Mouse (Mus musculus): ENCODE results near the gene Dolpp1. TPM values are rescaled to one million over a fixed set of nuclear protein-coding genes. Genes with fewer than 3 reads are reported as not detected.
A peak's percentile ranks its signal among the peaks of the same experiment; 100 is the strongest.

Dolpp1 gene
- total RNA-seq, 2 experiments from 2014 or later, result 5.3 to 6.1 TPM

DNA sequence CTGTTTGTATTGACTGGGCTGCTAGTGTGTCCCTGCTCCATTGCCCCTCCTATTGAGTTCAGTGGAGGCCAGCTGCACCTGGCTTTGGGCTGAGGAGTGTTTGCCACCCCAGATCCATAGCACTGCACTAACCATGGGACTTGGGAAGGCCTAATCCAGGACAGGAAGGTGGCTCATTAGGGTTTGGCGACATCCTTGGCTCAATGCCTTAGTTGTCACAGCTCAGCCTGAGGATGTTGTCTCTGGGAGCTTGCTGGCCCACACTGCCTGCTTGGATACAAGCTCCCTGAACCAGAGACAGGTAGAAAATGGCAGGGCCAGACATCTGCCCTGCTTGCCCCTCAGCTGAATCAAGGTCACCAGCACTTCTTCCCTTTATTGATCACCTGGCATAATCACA, 9.5 kb downstream of the Dolpp1 start:
- no peak overlapping the region for H3K4me3 ChIP-seq
- no peak for DNase-seq
- intact Hi-C loops (cut with DNase I), result no loop called here
- peak overlapping the region; percentile 92 for H3K27ac ChIP-seq
- no peak for TF ChIP-seq CTCF (IDR thresholded peaks at IDR 0.05)

DNA sequence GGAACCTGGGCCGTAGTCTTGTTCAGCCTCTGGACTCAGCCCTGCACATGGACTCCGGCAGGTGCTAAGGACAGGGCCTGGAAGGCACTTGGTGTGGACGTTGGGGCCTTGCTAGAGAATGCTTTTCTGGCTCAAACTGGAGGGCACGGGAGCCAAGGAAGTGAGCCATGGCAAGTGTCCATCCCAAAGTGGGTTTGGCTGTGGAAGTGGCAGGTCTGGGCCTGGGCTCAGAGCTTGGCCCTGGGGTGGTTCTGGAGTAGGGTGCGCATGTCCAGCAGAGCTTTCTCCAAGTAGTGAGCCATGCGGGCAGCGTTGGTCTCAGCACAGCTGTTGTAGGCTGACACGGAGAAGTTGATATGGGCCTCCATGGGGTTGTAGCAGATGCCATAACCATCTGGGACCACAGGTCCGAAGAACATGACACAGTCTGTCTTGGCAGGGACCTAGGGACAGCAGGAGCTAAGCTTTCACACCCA, 10.3 kb downstream of the Dolpp1 start:
- TF ChIP-seq CTCF (IDR thresholded peaks at IDR 0.05), result no peak
- H3K4me3 ChIP-seq, result no peak overlapping the region; the same call in 1 of the 2 replicates
- H3K27ac ChIP-seq, result peak overlapping the region; percentile 92
- DNase-seq, result peak; percentile 84
- intact Hi-C loops (cut with DNase I), result no loop called here

DNA sequence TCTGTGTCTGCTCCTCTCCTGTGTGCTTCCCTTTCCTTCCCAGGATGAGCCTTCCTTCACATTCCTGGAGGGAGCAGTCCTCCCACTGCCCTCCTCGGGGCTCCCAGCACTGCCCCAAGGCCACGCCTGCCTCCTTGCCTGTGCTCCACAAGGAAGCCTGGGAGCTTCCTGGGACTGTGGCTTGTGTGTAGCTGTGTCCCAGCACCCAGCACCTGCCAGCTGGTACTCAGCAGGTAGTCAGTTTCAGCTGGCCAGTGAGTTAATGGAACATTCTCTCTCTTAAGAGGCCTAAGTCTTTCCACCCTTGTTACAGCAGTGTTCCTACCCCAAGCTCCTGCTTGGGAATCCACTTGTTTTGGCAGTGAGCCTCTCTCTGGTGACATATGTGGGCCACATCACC, 10.8 kb downstream of the Dolpp1 start:
- no peak for DNase-seq
- Histone ChIP-seq H3K27ac (peak overlapping the region; percentile 92), H3K4me3 (no peak overlapping the region; the same call in 1 of the 2 replicates)
- no peak for TF ChIP-seq CTCF (IDR thresholded peaks at IDR 0.05)
- intact Hi-C loops (cut with DNase I), result no loop called here

DNA sequence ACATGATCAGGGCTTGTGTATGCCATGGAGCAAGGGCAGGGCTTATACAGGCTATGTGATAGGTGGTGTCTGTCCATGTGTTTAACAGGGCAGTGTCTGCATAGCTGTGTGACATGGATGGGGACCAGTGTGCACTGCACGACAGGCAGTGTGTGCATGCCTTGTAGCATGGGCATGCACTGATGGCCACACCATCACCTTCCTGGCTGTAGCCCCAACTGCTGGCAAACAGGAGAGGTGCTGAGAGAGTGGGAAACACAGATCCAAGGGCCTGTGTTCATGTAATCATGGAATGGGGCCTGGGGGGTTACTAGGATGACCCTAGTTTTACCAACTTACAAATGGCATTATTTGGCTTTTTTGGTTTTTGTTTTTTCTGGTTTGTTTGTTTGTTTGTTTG, 11.8 kb downstream of the Dolpp1 start:
- peak; percentile 50 for DNase-seq
- intact Hi-C loops (cut with DNase I), result no loop called here
- no peak overlapping the region; the same call in 1 of the 2 replicates for H3K4me3 ChIP-seq
- TF ChIP-seq CTCF (IDR thresholded peaks at IDR 0.05), result peak; percentile 47
- H3K27ac ChIP-seq, result peak overlapping the region; percentile 92

DNA sequence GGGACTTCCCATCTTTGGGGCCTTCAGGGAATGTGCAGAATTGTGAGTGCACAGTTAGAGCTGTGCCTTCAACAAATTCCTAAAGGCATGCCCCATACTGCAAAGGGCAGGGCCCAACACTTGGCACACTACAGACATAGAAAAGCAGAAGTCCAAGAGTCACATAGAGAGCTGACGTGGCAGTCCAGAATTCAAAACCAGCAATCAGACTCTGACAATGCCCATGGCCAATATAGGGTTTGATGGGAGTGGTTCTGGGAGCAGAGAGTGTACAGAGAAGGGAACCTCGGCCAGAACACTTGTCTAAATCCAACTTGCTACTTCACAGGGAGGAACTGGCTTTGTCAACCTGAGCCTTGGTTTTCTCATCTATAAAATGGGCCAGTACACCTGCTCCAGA, 15.2 kb downstream of the Dolpp1 start:
- DNase-seq, result no peak
- intact Hi-C loops (cut with DNase I), result no loop called here
- TF ChIP-seq CTCF (IDR thresholded peaks at IDR 0.05), result no peak
- Histone ChIP-seq H3K4me3 (no peak overlapping the region), H3K27ac (peak overlapping the region; percentile 99)

DNA sequence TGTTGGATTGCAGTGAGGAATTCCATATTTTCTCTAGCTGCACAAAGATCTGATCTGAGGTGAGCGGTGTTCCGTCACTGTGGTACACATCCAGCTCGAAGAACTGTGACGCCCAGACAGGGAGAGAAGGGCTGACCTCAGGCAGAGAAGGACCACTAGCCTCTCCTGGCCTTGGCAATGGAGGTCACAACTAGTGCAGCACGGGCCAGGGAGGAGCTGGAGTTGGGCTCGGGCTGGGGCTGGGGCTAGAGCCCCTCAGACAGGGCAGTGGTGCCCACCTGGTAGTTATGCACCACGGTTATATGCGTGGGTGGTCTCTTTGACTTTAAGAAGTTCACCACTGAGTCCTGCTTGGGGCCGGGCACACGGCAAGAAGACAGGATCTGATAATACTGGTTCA, 15.7 kb downstream of the Dolpp1 start:
- Histone ChIP-seq H3K4me3 (no peak overlapping the region; the same call in 1 of the 2 replicates), H3K27ac (peak overlapping the region; percentile 99)
- TF ChIP-seq CTCF (IDR thresholded peaks at IDR 0.05), result no peak
- DNase-seq, result peak; percentile 25
- intact Hi-C loops (cut with DNase I), result no loop called here

DNA sequence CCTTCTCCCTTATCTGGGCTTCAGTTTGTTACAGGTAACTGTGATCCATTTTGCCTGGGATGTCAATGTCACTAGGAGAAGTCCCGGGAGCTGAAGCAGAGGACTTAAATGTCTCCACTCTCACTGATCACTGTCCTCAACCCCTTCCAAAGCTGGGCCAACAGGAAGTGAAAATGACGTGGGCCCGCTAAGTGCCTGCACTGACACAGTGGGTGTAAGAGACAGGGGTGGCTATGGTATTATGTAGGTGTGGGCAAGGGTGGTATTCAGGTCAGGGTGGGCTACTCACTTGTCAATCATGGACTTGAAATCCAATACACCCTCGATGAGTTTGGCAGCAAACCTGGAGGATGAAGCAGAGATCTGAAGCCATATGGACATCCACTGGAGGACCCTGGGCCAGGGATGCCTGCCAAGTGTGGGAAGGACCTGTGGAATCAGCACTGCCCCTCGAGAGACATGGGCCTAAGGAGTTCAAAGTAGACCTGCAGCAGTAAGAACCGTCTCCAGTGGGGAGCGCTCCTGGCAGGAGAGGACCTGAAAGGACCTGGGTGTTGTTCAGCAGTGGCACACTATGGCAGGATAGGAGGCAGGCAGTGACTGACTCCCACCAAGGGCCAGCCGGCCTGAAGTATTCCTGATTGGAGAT, 16.5 kb downstream of the Dolpp1 start:
- H3K27ac ChIP-seq, result peak overlapping the region; percentile 99
- H3K4me3 ChIP-seq, result peak overlapping the region; percentile 54
- intact Hi-C loops (cut with DNase I), result no loop called here
- peak; percentile 57 for DNase-seq
- TF ChIP-seq CTCF (IDR thresholded peaks at IDR 0.05), result no peak

DNA sequence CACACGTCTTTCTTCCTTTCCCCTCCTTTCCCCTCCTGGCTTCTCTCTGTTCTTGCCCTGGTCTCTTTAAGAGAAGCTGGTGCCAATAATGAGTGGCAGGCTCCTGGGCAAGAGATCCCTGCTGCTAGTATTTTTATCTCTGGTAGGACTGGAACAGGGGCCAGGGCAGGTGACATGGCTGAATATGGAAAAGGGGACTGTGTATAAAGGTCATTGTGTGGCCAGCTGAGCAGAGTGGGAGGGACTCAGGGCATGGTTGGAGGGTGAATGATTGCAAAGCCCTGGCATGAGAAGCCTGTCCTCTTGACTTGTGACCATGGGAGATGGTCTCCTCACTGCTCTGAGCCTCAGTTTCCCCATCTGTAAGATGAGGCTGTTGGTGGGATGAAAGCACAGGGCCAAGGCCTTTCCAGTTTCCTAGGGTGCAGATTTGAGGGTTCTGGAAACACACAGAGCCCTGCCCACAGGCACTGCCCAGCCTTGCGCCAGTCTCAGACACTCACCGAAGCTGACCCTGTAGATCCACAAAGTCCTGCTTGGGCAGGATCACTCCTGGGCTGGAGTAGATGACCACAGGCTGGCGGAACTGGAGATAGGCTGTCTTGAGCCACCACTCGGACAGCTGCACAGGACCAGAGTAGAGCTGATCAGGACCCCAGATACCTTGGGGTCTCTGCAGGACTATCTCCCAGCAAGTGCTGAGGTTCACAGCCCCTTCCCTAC, 17.6 kb downstream of the Dolpp1 start:
- Histone ChIP-seq H3K4me3 (peak overlapping the region; percentile 45), H3K27ac (peak overlapping the region; percentile 99)
- no peak for TF ChIP-seq CTCF (IDR thresholded peaks at IDR 0.05)
- intact Hi-C loops (cut with DNase I), result no loop called here
- DNase-seq, result peak; percentile 87

DNA sequence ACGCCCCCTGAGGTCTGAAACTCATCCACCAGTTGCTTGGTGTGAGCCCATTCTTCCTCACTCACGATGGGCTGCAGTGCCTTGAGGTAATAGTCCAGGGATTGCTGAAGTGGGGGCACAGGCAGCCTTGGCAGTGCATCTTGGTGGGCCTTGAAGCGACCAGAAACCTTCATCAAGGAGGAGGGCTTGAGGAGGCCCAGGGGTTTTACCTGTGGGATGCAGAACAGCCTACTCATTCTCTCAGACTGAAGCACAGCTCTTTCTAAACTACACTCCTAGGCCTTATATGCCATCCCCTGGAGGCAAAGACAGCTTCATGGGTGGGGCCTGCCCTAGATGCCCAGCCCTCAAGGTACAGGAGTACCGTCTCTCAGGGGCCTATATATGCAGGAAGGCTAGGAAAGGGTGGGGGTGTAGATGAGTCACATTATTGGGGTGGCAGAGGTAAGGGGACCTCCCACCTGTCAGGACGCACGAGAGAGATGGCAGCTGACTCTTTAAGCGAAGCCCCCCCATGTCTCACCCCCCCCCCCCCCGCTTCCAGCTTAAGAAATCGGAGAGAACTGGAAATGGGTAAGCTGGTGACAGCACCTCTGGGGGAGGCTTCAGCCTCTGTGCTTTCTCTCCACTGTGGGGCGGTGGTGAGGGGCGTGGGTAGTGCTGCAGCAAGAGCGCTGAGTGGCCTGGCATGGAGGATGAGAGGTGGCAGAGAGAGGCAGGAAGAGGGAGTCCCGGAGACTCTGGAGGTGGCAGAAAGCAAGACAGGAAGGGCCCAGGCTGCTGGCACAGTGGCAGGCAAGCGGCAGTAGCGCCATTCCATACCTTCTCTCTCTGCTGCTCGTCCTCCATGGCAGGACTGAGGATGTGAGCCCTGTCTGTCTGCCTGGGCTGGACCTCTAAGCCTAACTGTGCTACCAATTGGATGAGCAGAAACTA, 21.3 kb downstream of the Dolpp1 start:
- no peak for TF ChIP-seq CTCF (IDR thresholded peaks at IDR 0.05)
- intact Hi-C loops (cut with DNase I), result no loop called here
- Histone ChIP-seq H3K27ac (peak overlapping the region; percentile 99), H3K4me3 (peak overlapping the region; percentile 98)
- no peak for DNase-seq

DNA sequence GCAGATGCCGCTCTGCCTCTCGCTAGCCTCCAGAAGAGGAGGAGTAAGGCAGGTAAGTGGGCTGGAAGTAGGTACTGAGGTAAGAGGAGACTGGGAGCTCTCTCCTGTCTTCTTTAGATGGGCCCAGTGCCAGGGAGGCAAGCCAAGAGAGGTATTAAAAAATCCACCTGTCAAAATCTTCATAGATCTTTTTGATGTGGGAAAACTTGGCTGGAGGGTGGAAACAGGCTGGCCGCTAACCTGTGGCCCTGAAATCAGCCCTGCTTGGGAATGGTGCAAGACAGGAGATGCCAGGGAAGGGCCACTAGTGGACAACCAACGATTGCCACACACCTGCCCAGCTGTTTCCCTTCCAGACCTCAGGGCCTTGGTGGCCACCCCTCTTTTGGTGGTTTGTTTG, 22.0 kb downstream of the Dolpp1 start:
- intact Hi-C loops (cut with DNase I), result no loop called here
- H3K4me3 ChIP-seq, result peak overlapping the region; percentile 98

DNA sequence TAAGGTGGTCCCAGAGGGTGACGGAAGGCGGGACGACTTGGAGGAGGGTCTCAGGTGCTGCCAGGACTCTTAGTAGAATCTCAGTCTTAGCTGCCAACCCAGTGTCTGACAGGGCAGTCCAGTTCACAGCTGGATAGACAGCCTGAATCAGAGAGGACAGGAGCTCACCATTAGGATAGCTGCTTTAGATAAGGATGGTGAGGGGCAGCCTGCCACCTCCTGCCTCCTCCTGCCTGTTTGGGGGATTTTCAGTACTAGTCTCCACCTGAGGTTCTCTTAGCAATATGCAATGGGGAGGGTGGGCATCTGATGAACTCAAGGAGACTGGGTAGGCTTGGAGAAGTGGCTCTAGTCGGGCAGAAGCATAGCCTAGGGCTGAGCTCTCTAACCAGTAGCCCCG, 22.6 kb downstream of the Dolpp1 start:
- intact Hi-C loops (cut with DNase I), result no loop called here
- H3K4me3 ChIP-seq, result peak overlapping the region; percentile 98
- TF ChIP-seq CTCF (IDR thresholded peaks at IDR 0.05), result no peak
- peak overlapping the region; percentile 99 for H3K27ac ChIP-seq
- DNase-seq, result no peak

More for the DNA sequence above, 22.0 kb downstream of the Dolpp1 start:
- H3K27ac ChIP-seq, result peak overlapping the region; percentile 99
- no peak for DNase-seq
- no peak for TF ChIP-seq CTCF (IDR thresholded peaks at IDR 0.05)

DNA sequence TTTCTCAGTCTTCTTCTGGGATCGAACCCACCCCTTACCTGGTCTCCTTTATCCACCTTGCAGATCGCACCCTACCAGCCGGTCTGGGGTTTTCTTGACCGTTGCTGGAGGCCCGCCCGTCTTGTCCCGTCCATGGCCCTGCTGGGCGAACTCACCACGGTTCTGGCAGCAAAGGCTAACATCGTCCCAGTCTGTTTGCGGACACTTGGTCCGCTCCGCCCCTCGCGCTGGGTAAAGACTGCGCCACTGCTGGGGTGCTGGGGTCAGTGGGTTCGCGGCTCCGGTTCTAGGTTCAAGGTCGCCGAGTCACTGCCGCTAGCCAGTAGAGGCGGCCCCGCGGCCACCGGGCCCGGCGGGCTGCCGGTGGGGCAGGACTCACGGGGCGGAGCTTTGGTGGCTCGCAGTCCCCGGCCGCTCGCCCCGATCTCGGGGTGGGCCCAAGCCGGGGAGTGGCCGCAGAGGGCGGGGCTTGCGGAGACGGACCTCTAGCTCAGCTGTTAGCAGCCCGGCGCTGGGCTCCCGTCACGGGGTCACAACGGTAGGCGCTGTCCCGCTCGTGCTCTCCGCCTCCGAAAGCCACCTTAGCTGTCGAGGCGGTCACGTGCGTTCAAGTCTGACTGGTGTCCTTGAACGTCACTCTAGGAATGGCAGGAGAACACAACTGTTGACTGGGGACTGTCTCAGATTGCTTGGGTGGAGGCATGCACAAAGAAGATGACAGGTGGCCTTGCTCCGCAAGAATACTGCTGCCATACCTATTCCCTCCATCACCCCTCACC, 23.3 kb downstream of the Dolpp1 start, which contains the start of gene Crat:
Gene Crat (minus strand): TSS at position 657 of the 779 bp plus-strand sequence.
- intact Hi-C loops (cut with DNase I), result no loop called here
- Histone ChIP-seq H3K27ac (peak within 1 kb of the TSS; percentile 99), H3K4me3 (peak within 1 kb of the TSS; percentile 98)
- DNase-seq, result peak; percentile 99
- no peak for TF ChIP-seq CTCF (IDR thresholded peaks at IDR 0.05)
